Mouse (Mus musculus): ENCODE data around the gene Rimklb. TPM values are rescaled to one million over a fixed set of nuclear protein-coding genes. Genes with fewer than 3 reads are reported as not detected.

Rimklb gene
- polyA plus RNA-seq, 1 experiment from 2014 or later = 6.4 TPM

Other genes starting within 250 kb of the Rimklb start
- gene Klrg1, start 215.9 kb downstream of the Rimklb start, polyA plus RNA-seq (2015; fragmentation: Nextera tagmentation; extraction: Ambion mirVana) = not detected in 2 replicates
- gene M6pr, start 190.0 kb downstream of the Rimklb start, polyA plus RNA-seq (2015; fragmentation: Nextera tagmentation; extraction: Ambion mirVana) = 132 and 134 TPM in 2 replicates
- gene Phc1, start 158.2 kb downstream of the Rimklb start, polyA plus RNA-seq (2015; fragmentation: Nextera tagmentation; extraction: Ambion mirVana) = 9.3 and 10.1 TPM in 2 replicates
- 8.8 and 9.9 TPM in 2 replicates for gene Mfap5, start 7.1 kb upstream of the Rimklb start, polyA plus RNA-seq (2015; fragmentation: Nextera tagmentation; extraction: Ambion mirVana)
- not detected in 2 replicates for gene Aicda, start 55.0 kb upstream of the Rimklb start, polyA plus RNA-seq (2015; fragmentation: Nextera tagmentation; extraction: Ambion mirVana)
- 6.3 and 7.6 TPM in 2 replicates for gene Apobec1, start 103.7 kb upstream of the Rimklb start, polyA plus RNA-seq (2015; fragmentation: Nextera tagmentation; extraction: Ambion mirVana)
- gene Gdf3, start 111.3 kb upstream of the Rimklb start, polyA plus RNA-seq (2015; fragmentation: Nextera tagmentation; extraction: Ambion mirVana) = 0.10 and 0.18 TPM in 2 replicates
- gene Dppa3, start 127.6 kb upstream of the Rimklb start, polyA plus RNA-seq (2015; fragmentation: Nextera tagmentation; extraction: Ambion mirVana) = not detected in 2 replicates
- 0.20 and 0.21 TPM in 2 replicates for gene Nanog, start 208.7 kb upstream of the Rimklb start, polyA plus RNA-seq (2015; fragmentation: Nextera tagmentation; extraction: Ambion mirVana)

All from intestine, embryonic 15.5 days (tissue).